Comparison of ENCODE assay signal across 12 mouse cellular contexts in genomic region chr5:122903165-122903564, GRCm38 (mm10).
"Had no signal": no experiment of that assay in that cellular context is flagged by ENCODE, and none has a peak within 500 bp of the region (broad histone marks: within the 10 kb centered on the region; RNA-seq: fewer than 3 reads in every experiment).

No protein-coding gene starts in this region.

- H3K4me2 ChIP-seq: intestine, embryonic 15.5 days; limb, embryonic 12.5 days; lung, embryonic 15.5 days; neural tube, embryonic 15.5 days had no signal

- H3K4me3 ChIP-seq: intestine, embryonic 15.5 days; left cerebral cortex, adult 2 months; limb, embryonic 12.5 days; lung, embryonic 15.5 days; midbrain, embryonic 10.5 days; myocyte; neural tube, embryonic 15.5 days had no signal

- H3K27me3 ChIP-seq: intestine, embryonic 15.5 days; limb, embryonic 12.5 days; lung, embryonic 15.5 days; neural tube, embryonic 15.5 days had no signal

- H3K36me3 ChIP-seq: intestine, embryonic 15.5 days; limb, embryonic 12.5 days; lung, embryonic 15.5 days; neural tube, embryonic 15.5 days had no signal

- DNase-seq: kidney, adult 18-20 months; kidney, postnatal 10 days; midbrain, embryonic 14.5 days; thymus, adult 18-20 months; thymus, postnatal 14 days had no signal

- ATAC-seq: intestine, embryonic 15.5 days had no signal

- H3K9ac ChIP-seq: intestine, embryonic 15.5 days; limb, embryonic 12.5 days; lung, embryonic 15.5 days; neural tube, embryonic 15.5 days had no signal

- H3K9me3 ChIP-seq: intestine, embryonic 15.5 days; limb, embryonic 12.5 days; lung, embryonic 15.5 days; midbrain, embryonic 10.5 days; neural tube, embryonic 15.5 days had no signal

- H3K27ac ChIP-seq: intestine, embryonic 15.5 days; left cerebral cortex, adult 2 months; limb, embryonic 12.5 days; lung, embryonic 15.5 days; midbrain, embryonic 10.5 days; neural tube, embryonic 15.5 days had no signal
